Mouse (Mus musculus) right cerebral cortex, postnatal 36 days (tissue): Measurements from ENCODE around the gene Med31.
"Not testable (repeated sequence)": the region's sequence is repeated elsewhere in the genome, so short reads cannot be mapped to it uniquely, and the experiment has no call there.

Experiments used
- DNase-seq, 2 experiments: peaks; one replicate each; pipeline ENCODE4 v3.0.0; 2022; ENCODE audit warnings: low spot score in 2 of 2, mixed read lengths in 1 of 2

Gene Med31

GRCm38 (mm10) chr11:72203440-72203839 lies 12.0 kb downstream of the Med31 start:
- no peak for DNase-seq

- no peak for DNase-seq
Observed at GRCm38 (mm10) chr11:72196506-72196905, 18.9 kb downstream of the Med31 start.

GRCm38 (mm10) chr11:72194259-72194658 lies 21.1 kb downstream of the Med31 start:
- DNase-seq: no peak

- no peak for DNase-seq
Observed at GRCm38 (mm10) chr11:72190857-72191256, 24.5 kb downstream of the Med31 start.

GRCm38 (mm10) chr11:72184252-72184651 lies 31.1 kb downstream of the Med31 start:
- no peak for DNase-seq

GRCm38 (mm10) chr11:72181136-72181535 lies 34.3 kb downstream of the Med31 start:
- no peak for DNase-seq

GRCm38 (mm10) chr11:72180556-72180955 lies 34.8 kb downstream of the Med31 start:
- no peak for DNase-seq

GRCm38 (mm10) chr11:72176553-72176952 lies 38.8 kb downstream of the Med31 start:
- DNase-seq: no peak

GRCm38 (mm10) chr11:72175966-72176365 lies 39.4 kb downstream of the Med31 start:
- DNase-seq: no peak

GRCm38 (mm10) chr11:72174721-72175120 lies 40.7 kb downstream of the Med31 start:
- no peak for DNase-seq

GRCm38 (mm10) chr11:72173506-72173905 lies 41.9 kb downstream of the Med31 start:
- DNase-seq: no peak

GRCm38 (mm10) chr11:72171906-72172305 lies 43.5 kb downstream of the Med31 start:
- DNase-seq: not testable (repeated sequence)

- DNase-seq: no peak
Observed at GRCm38 (mm10) chr11:72169871-72170270, 45.5 kb downstream of the Med31 start.

- no peak for DNase-seq
Observed at GRCm38 (mm10) chr11:72163198-72163597, 52.2 kb downstream of the Med31 start.
